Mouse (Mus musculus) G1E-ER4 (cell line): ENCODE data around the gene Ldah. TPM values are rescaled to one million over a fixed set of nuclear protein-coding genes. Genes with fewer than 3 reads are reported as not detected.

Experiments
- GATA1 ChIP-seq: IDR thresholded peaks from one replicate; pipeline ENCODE4 v1.8.0; 2012; ENCODE audit warnings: low read length, inconsistent platforms
- polyA plus RNA-seq: library from polyadenylated mRNA; stranded (reverse); fragments of >175 nt; gene quantifications from 2 replicates; pipeline ENCODE4 v1.2.3, GENCODE M21; 2012

The Ldah gene
- polyA plus RNA-seq, 1 experiment = not detected

- no peak for TF ChIP-seq GATA1
These were observed 61.7 kb downstream of the Ldah start for GRCm38 (mm10) chr12:8269627-8270026.

DNA sequence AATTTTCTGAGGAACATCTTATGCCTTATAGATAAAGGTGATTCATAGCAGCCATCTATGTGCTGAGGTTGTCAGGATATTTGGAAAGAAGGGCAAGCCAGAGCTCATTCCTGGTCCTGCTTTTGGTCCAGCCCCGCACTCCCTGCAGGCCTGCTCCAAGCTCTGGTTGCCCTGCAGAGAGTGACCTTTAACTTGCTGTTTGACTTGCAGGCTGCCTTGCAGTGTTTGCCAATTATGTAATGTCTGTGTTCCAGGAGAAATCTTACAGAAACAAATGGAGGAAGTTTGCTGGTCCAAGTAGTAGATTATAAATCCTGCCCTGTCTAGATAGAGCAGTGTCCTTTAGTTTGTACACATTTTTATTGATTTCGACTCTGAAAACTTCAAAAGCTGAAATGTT, 63.5 kb downstream of the Ldah start:
- no peak for TF ChIP-seq GATA1

DNA sequence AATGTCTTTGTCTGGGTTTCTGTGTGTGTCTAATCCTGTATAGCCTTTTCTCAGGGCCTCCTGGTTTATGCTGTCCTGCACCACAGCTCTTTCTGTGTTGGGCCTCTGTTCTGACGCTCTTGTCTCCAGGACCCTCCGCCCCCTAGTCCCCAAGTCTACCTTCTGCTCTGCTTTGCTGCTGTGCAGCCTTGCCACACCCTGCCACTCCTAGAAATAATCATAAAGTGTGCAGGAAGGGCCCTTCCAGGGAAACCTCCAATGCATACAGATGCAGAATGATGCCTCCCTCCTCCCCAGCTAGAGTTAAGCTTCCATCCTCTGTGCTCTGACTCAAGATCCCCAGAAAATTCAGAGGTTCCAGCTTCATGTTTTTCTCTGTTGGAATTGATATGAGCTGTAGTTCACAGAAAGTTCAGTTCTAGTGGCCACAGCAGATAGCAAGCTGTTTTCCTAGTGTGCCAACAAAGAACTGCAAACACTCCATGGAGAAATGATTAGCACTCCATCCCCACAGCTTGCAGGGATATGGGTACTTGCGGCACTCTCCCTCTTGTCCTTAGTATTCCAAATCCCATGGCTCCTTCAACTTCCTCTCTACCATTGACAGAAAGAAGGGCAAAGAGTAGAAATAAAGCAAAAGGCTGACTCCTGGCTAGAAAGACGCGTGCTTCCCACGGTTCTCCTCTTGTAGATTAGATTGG, 65.7 kb downstream of the Ldah start:
- TF ChIP-seq GATA1 = no peak

DNA sequence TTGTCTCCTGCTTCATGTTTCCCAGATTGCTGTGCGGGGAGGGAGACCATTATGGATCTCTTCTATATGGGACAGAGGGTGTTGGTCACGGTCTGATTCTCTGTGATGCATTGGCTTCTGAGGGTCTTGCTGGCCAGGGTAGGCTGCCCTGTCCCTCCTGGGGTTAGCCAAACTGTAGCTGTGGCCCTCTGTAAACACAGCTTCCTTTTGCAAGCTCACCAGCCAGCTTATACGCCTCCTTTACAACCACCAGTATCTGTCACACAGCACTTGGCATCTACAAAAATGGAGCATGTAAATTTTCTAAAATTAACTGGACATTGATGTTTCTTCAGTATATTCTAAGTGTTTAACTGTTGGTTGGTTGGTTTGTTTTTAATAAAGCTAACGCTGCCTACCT, 67.5 kb downstream of the Ldah start:
- no peak for TF ChIP-seq GATA1

GRCm38 (mm10) chr12:8281225-8282017, 73.5 kb downstream of the Ldah start:
- no peak for TF ChIP-seq GATA1

- no peak for TF ChIP-seq GATA1
These were observed 80.1 kb downstream of the Ldah start for GRCm38 (mm10) chr12:8287970-8288369.

DNA sequence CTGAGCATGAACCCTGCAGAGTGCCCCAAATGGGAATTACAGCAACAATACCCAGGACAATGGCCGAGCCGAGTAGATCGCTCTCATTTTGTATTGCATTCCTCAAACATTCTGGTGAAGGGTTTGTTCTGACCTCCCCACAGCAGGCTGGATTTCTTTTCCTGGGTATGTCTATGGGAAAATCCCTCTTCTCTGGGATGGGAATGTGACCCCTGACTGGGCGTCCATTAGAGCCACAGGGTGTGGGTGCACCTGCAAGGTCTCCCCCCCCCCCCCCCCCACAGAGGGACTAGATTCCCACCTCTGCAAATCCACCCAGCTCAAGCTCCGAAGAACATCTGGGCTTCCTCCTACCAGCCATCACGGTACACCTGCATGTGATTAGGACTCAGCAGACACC, 81.2 kb downstream of the Ldah start:
- no peak for TF ChIP-seq GATA1

GRCm38 (mm10) chr12:8289499-8289898, 81.6 kb downstream of the Ldah start:
- TF ChIP-seq GATA1 = no peak

DNA sequence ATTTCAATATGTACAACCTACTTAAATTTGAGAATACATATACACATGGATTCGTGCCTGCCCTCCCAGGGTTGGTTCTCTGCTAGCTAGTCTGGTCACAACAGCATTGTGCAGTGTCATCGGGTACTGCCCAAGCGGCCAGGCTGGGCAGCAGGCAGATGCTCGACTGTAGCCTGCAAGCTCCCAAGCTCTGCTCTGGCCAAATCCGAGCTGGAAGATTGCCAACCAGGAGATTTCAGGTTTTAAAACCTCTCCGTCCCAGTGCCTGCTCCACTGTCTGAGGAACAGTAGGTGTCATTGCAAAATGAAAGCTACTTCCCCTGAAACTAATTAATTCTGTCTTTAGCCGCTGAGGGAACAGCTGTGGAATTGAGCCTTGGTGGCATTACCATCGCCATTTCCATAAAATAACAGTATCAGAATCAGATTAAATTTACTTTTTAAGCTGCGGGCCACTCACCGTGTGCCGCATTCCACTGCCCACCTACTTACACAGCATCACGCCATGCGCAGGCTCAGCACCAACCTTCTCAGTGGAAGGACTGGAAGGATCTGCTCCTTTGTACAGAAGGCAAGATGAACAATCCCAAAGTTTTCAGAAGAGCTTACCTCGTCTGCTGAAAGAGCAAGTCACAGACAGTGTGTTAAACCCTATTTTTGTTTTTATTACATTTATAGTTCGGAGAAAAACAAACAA, 83.4 kb downstream of the Ldah start:
- TF ChIP-seq GATA1 = no peak

- TF ChIP-seq GATA1 = no peak
These were observed 87.5 kb downstream of the Ldah start for GRCm38 (mm10) chr12:8295307-8295913.

GRCm38 (mm10) chr12:8296154-8296553, 88.2 kb downstream of the Ldah start:
- no peak for TF ChIP-seq GATA1

DNA sequence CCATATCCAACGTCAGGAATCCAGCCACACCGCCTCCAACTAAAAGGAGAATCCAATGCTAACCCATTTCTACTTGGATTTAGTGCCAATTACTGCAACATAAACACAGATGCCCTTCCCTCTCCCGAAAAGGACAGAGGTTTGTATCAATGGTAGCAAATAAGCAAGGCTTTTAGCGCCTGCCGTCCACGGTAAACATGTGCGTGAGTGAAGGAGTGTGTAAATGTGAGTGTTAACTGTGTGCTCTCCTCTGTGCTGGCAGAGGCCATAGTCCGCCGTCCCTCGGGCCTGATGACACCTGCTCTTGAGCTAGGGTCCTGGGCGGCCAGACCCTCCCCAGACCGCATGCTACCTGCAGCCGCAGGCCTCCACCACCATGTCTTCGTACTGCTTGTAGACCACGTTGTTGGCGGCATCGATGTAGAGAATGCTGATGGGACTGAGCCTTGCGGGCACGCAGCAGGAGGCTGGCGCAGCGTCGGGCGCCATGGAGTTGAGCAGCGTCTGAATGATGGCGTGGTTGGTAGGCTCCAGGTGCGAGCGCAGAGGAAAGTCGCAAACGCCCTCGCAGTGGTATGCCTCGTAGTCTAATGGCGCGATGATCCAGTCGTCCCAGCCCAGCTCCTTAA, 89.8 kb downstream of the Ldah start:
- TF ChIP-seq GATA1 = no peak

DNA sequence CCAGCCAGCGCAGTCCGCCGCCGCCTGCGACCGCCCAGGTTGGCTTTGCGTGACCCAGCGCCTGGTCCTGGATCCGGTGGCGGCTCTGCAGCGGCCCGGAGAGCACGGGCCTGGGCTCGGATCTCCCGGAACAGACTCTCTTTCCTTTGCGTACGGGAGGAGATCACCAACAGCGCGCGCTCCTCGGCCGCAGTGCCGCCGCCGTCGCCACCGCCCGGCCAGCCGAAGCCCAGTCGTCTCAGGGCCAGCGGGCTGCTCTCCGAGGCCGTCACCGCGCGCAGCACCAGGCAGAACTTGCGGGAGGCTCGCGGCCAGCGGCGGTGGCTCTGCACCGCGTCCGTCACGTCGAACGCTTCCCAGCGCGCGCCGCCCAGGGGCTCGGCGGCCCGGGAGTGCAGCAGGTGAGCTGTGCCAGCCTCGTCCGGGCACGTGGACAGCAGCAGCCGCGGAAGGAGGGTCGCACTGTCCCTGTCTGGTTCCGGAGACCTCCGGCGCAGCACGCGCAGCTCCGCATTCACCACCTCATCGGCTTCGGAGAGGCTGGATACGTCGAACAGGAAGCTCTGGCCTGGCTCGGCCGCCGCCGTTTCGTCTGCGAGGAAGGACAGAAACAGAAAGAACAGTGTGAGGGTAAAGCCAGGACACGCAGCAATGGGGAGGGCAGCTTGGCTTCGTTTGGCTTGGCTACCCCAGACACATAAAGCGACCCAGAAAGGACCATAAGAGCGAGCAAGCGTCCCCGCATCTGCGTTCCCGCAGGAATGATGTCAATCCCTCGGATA, 90.6 kb downstream of the Ldah start:
- no peak for TF ChIP-seq GATA1
